Mouse (Mus musculus) retina, adult 2 months (tissue): ENCODE results near the gene 1700022I11Rik.
A peak's percentile ranks its signal among the peaks of the same experiment; 100 is the strongest.

Experiments
- DNase-seq: peaks from one replicate; pipeline ENCODE4 v3.0.0-alpha.2; 2012; ENCODE audit warnings: low read depth, low spot score

1700022I11Rik gene

DNA sequence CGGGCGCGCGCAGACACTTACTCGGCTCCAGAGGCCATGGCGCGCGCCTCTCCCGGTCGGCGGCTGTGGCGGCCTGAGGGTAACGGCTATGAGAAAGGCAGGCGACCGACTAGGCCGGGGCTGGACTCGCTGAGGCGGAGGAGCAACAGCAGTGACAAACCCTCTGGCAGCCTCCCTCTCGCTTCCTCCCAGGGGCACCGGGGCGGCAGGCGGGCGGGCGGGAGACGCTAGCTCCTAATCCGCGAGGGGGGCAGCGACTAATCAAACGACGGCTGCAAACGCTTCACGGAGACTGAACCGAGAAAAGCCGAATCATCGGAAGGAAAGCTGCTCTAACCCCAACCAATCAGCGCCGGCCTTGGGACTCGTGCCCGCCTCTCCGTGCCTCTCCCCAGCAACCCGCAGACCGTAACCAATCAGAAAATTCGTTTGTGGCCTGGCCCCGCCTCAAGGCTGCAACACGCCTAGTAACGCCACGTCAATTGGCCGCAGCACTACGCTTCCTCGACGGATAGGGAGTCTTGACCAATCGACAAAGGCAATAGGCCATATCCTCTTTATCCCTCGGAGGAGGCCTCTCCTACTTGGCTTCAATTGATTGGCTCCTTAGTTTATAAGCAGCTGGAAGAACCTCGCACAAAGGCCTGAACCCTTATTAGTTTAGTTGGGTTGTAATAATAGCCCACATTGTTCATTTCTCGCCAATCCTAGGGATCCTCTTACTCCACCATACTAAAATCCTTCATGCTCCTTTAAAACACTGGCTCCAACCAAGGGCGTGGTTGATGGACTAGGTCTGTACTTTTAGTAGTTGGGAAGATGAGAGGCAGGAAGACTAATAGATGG is 31.0 kb downstream of the 1700022I11Rik start, which contains the start of gene Vcp:
Gene Vcp (minus strand): TSS at position 367 of the 846 bp plus-strand sequence.
- DNase-seq, result peak; percentile 97

DNA sequence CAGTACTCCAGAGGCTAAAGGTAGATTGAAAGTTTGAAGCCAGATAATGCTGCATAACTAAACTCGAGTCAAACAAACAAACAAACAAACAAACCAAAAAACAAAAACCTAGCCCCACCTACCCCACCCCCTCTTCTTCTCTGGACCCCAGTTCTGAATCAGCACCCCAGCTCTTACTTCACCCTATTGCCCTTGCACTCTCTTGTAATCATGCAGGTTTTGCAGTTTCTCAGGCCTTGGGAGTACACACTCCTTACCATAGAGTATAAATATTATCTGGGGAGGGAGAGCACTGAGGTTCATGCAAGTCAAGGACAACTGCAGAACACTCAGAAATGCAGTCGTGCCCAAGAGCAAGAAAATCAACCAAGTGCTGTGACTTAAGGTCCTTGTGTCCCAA is 31.9 kb downstream of the 1700022I11Rik start:
- DNase-seq, result no peak

DNA sequence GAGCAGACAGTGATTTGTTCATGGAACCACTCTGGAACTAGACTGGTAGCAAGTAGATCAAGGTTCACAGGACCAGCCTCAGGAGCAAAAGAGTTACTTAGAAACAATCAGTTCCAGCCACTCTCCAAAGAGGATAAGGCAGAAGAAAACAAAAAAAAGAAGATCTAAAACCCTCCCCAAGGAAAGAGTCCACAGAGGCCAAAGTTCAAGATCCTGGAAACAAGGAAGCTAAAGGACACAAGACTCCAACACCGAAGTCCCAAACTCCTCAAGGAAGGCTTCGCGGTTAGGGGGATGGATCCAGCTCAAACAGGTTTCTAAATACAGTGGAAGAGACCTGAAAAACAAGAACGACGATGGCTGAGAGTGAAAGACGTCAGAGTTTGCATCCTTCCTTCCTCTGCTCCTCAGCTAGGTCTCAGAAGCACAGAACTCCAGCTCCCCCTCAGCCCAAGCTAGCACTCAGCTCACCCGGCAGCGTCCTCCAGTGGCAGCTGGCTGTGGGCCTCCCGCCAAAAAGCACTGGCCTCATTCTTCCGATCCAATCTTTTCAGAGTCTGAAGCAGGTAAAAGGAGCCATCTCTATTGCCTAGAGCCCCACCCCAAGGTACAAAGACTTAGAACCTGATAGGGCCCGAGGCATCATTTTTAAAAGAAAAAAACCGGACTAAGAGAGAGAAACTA is 33.5 kb downstream of the 1700022I11Rik start:
- no peak for DNase-seq

DNA sequence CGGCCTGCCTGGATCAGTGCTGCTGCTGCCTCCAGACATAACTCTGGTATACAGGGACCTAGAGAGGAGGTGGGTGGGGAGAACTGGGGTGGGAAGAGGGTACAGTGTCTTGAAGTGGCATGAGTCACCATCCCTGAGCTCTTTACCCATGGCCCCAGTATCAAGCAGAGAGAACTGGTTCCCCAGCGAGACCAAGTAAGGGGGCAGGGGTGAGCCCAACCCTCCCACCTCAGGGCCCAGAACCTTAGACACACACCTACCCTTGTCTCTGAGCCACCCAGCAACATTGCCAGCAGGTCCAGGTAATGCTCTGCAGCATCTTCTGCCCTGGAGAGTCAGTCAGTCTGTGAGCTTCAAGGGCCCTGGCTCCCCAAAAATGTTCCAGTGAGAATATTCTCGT is 35.5 kb downstream of the 1700022I11Rik start:
- no peak for DNase-seq

DNA sequence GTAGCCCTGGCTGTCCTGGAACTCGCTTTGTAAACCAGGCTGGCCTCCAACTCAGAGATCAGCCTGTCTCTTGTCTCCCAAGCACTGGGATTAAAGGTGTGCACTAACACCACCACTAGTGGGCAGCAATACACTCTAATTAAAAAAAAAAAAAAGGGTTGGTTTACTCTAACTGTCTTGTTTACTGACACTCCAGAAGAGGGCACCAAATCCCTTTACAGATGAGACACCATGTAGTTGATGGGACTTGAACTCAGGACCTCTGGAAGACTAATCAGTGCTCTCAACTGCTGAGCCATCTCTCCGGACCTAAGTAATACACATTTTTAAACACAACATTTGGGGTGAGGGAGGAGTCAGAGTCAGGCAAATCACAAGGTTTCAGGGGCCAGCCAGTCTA is 36.4 kb downstream of the 1700022I11Rik start:
- DNase-seq, result no peak

DNA sequence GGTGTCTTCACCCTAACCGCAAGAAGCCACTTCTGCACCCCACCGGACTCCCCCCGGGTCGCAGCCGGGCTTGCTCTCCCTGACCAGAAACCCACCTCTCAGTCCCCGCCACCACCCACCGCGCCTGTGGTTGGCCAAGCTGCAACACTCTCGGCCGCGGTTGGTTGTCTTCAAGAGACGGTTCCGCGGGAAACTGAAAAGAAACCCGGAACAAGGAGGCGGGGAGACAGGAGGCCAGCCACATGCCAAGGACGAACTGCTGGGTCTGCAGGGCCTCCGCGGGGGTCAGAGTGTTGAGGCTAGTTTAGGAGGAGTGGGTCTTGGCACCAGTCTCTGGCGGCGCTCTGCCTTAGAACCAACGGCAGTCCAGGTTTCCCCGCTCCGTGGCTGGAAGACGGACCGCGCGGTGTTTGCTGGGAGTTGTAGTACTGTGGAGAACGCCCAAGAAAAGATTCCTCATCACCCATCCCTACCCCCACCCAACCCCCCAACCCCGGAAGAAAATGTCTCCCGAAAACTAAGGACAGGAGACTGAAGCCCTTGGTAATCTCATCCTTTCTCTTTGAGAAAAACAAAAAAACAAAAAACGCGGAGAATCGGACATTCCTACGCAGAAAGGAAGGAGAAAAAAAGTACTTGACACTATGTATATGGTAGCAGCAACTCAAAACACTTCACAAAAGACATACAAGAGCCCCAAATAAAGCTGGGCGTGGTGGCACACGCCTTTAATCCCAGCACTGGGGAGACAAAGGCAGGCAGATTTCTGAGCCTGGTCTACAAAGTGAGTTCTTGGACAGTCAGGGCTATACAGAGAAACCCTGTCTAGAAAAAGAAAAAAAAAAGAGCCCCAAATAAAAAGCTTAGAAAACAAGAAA is 41.0 kb downstream of the 1700022I11Rik start, which contains the start of gene Fancg:
Gene Fancg (minus strand): TSS at position 346 of the 878 bp plus-strand sequence.
- DNase-seq, result no peak

DNA sequence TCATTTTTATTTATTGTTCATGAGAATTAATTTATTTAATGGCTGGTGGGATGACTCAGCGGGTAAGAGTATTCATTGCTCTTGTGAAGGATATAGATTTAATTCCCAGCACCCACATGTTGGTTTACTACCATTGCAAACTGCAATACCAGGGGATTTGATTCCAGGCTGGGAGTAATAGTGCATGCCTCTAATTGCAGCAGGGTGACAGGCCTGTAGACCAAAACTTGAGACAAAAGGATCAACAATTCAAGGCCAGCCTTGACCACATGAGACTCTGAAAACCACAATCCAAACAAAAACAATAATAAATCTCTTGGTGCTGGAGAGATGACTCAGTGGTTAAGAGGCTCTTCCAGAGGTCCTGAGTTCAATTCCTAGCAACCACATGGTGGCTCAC is 42.7 kb downstream of the 1700022I11Rik start:
- DNase-seq, result no peak

DNA sequence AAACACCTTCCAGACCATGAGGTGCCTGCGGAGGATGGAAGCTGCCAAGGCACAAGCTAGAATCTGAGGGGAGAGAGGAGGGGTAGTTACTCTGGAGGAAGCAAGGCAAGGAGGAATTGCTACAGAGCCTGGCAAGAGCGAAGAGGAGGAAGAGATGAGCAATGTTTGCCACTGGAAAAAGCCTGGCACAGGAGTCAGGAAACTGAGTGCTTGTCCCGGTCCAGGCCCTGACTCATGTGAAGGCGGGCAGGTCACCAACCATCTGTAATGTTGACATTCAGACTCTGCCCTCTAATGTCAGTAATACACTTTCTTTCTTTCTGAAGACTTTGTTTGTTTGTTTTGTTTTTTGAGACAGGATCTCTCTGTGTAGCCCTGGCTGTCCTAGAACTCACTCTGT is 48.8 kb downstream of the 1700022I11Rik start:
- no peak for DNase-seq

DNA sequence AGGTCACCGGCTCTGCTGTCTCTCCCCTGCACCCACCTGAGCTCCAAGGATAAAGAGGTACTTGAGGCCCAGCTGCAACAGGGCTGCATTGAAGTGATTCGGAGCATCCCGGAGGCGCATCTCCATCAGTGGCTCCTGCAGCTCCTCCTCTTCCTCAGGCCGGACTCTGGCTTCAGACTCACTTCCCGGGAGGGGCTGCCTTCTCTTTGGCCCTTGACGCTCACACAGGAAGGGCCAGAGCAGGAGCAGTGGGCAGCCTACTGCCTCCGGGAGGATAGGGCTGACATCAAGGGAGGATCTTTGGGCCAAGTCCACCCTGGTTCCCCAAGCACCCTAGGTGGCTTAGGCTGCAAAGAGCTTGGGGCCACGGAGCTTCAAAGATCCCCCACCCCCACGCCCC is 49.8 kb downstream of the 1700022I11Rik start:
- no peak for DNase-seq

DNA sequence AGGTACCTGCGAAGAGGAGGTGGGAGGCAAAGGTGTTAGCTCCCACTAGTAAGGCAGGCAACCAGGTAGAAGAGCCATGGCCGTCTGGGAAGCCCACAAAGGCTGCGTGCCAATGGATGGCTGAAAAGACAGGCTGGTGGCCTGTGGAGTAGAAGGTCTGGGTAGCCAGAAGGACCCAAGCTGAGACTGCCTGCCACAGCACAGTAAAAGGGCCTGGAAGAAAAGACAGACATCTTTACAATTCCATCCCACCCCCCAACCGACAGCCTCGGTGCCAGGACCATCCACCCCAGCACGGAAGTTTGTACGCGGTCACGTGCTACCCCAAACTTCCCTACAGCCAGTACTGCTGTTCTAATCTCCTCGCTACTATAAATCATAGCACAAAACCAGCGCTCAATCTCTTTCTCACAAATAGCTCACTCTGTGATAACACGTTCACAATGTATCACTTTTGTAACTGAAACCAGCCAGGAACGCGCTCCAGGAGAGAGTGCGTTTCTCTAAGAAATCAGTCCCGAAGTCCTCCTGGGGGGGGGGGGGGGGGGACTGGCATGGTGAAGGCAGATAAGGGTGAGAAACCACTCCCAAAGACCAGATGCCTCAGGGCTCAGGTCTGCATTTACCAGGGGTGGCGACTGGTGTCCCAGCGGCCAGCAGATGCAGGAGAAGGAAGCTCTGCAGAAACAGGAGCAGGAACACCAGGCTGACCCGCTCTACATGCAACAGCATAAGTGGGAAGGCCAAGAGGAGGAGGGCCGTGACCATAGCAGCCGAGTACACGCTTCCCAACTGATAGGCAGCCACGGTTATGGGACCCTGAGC is 50.4 kb downstream of the 1700022I11Rik start:
- no peak for DNase-seq

DNA sequence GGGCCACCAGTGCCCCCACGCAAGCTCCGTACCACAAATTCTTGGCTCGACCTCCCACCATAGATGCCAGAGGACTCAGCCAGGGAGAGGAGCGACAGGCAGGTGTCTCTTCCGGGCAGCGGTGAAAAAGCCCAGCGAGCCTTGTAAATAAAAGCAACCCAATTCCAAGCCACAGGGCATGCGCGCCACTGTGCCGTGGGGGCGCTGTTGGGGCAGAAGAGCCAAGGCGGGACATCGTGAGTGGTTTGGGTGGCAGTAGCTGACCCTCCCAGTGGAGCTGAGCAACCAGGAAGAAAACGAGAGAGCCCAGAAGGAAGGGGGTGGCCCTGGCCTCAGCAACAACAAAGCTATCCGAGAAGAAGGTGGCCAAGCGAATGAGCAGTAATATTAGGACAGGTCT is 51.5 kb downstream of the 1700022I11Rik start:
- no peak for DNase-seq

DNA sequence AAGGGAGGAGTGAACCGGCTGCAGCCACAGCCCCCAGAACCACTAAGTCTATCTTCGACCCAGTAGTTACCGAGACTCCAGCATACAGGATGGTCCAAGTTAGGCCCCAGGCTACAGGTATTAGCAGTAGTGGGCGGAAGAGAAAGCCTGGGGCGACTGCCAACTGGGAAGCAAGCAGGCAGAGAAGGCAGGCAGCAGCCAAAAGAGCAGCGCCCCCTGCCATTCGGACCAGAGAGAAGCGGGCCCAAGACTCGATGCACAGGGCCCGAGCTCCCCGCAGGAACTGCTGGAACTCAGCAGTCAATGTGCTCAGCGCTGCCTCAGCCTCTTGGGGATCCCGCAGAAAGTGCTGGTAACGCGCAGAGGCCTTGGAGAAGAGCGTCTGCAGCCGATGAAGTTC is 51.9 kb downstream of the 1700022I11Rik start:
- DNase-seq, result no peak

DNA sequence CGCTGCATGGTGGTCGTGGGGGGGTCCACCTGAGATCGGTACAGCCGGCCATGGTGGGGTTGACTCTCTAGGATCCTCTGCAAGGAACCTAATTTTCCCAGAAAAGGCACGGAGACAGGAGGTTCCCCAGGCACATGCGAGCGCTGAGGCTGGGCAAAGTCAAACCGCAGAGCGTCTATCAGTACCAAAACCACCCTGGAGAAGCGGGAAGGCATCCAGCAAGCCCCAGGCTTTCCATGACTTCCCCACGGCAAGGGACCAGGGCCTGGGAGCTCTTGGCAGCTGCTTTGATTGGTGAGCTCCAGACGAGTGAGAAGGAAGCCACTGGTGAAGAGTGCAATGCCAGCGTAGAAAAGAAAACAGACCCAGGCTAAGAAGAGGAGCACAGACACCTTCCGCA is 55.3 kb downstream of the 1700022I11Rik start:
- DNase-seq, result no peak

DNA sequence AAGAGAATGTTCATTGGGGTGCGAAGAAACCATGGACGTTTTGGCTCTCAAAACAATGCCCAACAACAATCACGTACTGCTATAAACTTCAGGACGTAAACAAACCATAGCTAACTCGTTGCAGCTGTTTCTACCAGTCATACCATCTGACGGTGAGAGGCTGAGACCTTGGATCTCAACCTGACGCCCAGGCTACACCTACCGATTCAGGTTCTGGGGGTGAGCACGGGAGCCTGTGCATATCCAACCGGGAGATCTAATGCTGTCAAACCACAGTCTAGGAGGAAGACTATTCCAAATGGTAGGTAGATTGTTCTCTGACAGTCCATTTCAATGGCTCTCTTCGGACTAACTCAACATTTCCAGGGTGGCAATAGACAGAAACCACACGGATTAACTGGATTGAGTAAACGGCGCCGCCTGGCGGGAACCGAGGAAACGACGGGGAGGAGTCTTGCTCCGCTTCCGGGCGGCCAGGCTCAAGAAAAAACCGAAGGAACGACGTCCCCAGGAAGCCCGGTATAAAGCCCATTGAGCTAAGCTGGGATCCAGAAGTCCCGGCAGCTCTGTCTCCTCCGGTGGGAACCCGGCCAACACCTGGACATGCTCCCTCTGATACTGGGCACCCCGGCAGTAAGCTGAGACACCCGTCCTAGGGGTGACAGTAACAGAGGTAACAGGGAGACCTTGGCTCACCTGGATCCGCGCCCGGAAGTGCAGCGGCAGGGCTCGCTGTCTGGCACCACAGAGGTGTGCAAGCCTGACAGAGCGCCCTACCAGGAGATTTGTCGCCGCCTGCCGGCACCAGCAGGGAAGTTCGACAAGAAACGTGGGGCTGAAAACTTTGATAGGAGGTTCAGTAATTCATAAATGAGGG is 55.9 kb downstream of the 1700022I11Rik start, which contains the start of gene Pigo:
Gene Pigo (minus strand): TSS at position 736 of the 877 bp plus-strand sequence.
- peak; percentile 82 for DNase-seq

DNA sequence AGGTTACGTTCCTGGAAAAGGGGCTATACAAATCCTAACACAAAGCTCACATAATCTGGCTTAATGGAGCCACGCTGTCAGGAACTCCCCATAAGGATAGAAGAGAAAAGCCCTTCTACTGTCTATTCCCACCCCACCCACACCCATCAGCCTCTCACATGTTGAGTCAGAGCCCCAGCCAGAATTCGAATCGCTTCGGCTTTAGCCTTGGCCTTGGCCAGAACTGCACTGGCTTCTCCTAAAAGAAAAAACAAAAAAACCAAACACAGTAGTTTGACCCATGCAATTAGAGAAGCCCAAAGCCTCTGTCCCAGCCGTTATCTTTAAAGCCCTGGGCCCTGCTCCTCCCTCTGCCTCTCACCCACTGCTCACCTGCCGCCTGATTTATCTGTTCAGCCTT is 59.7 kb downstream of the 1700022I11Rik start:
- DNase-seq, result no peak

DNA sequence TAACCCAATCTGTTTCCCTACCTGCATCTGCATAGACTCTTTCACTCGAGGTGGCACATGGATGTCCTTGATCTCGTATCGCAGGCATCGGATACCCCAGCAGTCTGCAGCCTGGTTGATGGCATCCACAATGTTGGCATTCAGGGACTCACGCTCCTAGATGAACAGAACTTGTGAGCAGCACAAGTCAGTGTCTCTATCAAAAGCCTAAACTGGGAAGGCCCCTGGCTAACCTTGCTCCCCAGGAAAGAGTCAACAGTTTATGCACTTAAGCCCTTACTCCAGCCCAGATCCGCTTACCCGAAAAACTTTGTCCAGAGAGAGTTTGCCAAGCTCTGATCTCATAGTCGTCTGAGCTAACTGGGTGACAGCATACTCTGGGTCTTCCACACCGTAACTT is 60.3 kb downstream of the 1700022I11Rik start:
- DNase-seq, result no peak

DNA sequence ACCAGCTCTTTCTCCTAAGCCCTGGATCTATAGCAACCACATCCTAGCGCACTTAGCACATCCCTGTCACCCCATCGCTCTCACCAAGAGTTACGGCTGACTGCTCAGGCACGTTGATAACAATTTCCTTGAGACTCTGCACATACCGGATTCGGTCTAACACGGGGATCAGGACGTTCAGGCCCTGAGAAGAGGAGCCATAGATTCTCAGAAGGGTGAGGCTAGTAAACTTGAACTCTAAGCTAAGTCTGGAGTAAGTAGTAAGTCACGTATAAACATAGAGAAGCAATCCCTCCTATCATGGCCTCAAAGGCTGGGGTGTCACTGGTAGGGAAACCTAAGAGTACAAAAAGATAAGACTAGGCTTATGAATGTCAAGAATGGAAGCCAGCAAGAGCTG is 60.9 kb downstream of the 1700022I11Rik start:
- no peak for DNase-seq

DNA sequence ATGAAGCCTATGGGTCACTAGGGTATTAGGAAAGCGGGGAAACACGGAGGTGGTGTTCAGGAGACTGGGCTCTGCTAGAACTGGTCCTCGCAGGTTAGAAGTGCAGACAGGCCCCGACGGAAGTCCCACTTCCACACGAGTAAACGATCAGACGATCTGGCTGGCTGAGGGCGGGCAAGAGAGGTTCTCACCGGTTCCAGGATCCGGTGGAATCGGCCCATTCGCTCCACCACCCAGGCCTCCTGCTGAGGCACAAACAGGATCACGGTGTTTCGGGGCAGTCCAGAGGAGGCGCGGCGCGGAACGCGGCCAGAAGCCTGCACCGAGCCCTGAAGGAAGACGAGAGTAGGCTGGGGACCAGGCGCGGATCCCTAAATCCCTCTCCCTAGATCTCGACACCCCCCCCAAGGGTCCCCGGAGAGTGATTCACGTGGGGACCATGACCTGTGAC is 61.4 kb downstream of the 1700022I11Rik start:
- no peak for DNase-seq

DNA sequence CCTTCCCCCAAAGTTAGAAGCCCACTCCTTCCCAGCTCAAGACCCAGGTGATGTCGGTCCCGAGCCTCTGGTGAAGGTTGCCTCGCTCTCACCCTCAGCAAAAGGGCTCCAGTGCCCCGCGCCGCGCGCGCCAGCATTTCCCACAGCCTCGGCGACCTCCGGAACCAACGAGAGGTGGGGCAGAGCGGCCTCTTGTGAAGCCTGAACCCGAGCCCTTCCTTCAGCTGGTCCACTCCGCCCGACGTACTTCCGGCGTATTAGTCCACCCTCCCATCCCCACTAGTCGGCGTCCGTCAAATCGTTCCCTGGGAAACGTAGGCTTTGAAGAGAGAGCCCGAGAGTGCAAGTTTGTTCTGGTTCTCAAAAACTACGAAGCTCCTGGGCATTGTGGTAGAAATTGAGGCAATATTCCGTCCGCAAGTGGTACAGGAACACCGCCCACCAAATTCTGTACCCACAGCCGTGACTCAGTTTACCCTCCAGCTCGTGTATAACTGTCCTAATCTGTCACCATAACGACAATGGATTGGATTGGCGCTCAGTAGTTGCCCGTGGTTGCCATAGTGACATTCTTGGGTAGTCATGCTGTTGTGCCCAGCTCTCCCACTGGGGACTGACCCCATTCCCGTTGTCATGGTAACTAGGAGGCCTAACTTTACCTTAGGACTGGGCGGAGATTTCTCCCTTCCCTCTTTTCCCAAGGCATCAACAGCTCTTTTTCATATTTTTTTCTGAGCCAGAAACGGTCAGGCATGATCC is 62.0 kb downstream of the 1700022I11Rik start, which contains the start of gene Stoml2:
Gene Stoml2 (minus strand): TSS at position 474 of the 759 bp plus-strand sequence.
- peak; percentile 92 for DNase-seq
